Mouse (Mus musculus) bone marrow macrophage, adult 2 months (primary cell): Measurements from ENCODE around the gene Ddr2. TPM values are rescaled to one million over a fixed set of nuclear protein-coding genes. Genes with fewer than 3 reads are reported as not detected.

Experiments used
- H3K27ac ChIP-seq: 2 replicates; pipeline ENCODE4 v1.5.1; 2012; ENCODE audit warnings: low read depth, low read length; ENCODE audit not compliant: insufficient read depth
- H3K4me1 ChIP-seq: 2 replicates; pipeline ENCODE4 v1.6.1; 2012; ENCODE audit warnings: low read length; ENCODE audit not compliant: control insufficient read depth, insufficient read depth
- H3K4me3 ChIP-seq: 2 replicates; pipeline ENCODE4 v1.5.1; 2012; ENCODE audit warnings: mild to moderate bottlenecking, low read length, moderate library complexity; ENCODE audit not compliant: insufficient read depth
- CTCF ChIP-seq: IDR thresholded peaks from 2 replicates; pipeline ENCODE4 v1.5.1; 2012; ENCODE audit warnings: low read depth, mild to moderate bottlenecking, low read length, moderate library complexity
- POLR2A ChIP-seq: IDR thresholded peaks from 2 replicates; pipeline ENCODE4 v1.6.1; 2012; ENCODE audit warnings: mild to moderate bottlenecking, low read depth, low read length, borderline replicate concordance
- polyA plus RNA-seq: library from polyadenylated mRNA; stranded (reverse); fragments of >200 nt; gene quantifications from 2 replicates; pipeline ENCODE4 v1.2.4, GENCODE M21; 2012; ENCODE audit not compliant: missing spikeins, insufficient read depth, insufficient read length

The Ddr2 gene
- polyA plus RNA-seq, 1 experiment: 0.59 TPM

GRCm38 (mm10) chr1:170043753-170044152 is 66.8 kb downstream of the Ddr2 start:
- TF ChIP-seq POLR2A (no peak), CTCF (no peak)

GRCm38 (mm10) chr1:170042996-170043395 is 67.6 kb downstream of the Ddr2 start:
- no peak for TF ChIP-seq CTCF
- no peak for TF ChIP-seq POLR2A
- Histone ChIP-seq H3K4me1 (no peaks in the 10 kb centered on the region), H3K27ac (no peak overlapping the region), H3K4me3 (no peak overlapping the region)

More at GRCm38 (mm10) chr1:170043753-170044152, 66.8 kb downstream of the Ddr2 start:
- H3K4me3 ChIP-seq: no peak overlapping the region
- no peak overlapping the region for H3K27ac ChIP-seq
- no peaks in the 10 kb centered on the region for H3K4me1 ChIP-seq

GRCm38 (mm10) chr1:170039402-170039801 is 71.2 kb downstream of the Ddr2 start:
- H3K4me3 ChIP-seq: no peak overlapping the region
- TF ChIP-seq CTCF (no peak), POLR2A (no peak)
- H3K27ac ChIP-seq: no peak overlapping the region
- H3K4me1 ChIP-seq: no peaks in the 10 kb centered on the region

- H3K4me3 ChIP-seq: no peak overlapping the region
- no peak for TF ChIP-seq POLR2A
- no peak for TF ChIP-seq CTCF
- H3K27ac ChIP-seq: no peak overlapping the region
- no peaks in the 10 kb centered on the region for H3K4me1 ChIP-seq
Measured at GRCm38 (mm10) chr1:170035575-170035974, 75.0 kb downstream of the Ddr2 start.

- no peak for TF ChIP-seq CTCF
- TF ChIP-seq POLR2A: no peak
- H3K27ac ChIP-seq: no peak overlapping the region
- H3K4me1 ChIP-seq: no peaks in the 10 kb centered on the region
- no peak overlapping the region for H3K4me3 ChIP-seq
Measured at GRCm38 (mm10) chr1:170034961-170035360, 75.6 kb downstream of the Ddr2 start.

- H3K4me3 ChIP-seq: no peak overlapping the region
Measured at GRCm38 (mm10) chr1:170031656-170032055, 78.9 kb downstream of the Ddr2 start.

GRCm38 (mm10) chr1:170014784-170015183 is 95.8 kb downstream of the Ddr2 start:
- TF ChIP-seq POLR2A: no peak
- no peak for TF ChIP-seq CTCF
- no peak overlapping the region for H3K4me3 ChIP-seq
- no peak overlapping the region for H3K27ac ChIP-seq
- H3K4me1 ChIP-seq: no peaks in the 10 kb centered on the region

More at GRCm38 (mm10) chr1:170031656-170032055, 78.9 kb downstream of the Ddr2 start:
- H3K4me1 ChIP-seq: no peaks in the 10 kb centered on the region
- TF ChIP-seq POLR2A (no peak), CTCF (no peak)
- H3K27ac ChIP-seq: no peak overlapping the region

GRCm38 (mm10) chr1:170010716-170011505 is 99.7 kb downstream of the Ddr2 start:
- Histone ChIP-seq H3K27ac (no peak overlapping the region), H3K4me1 (no peaks in the 10 kb centered on the region), H3K4me3 (no peak overlapping the region)
- TF ChIP-seq CTCF: no peak
- TF ChIP-seq POLR2A: no peak

- Histone ChIP-seq H3K27ac (no peak overlapping the region), H3K4me1 (no peaks in the 10 kb centered on the region), H3K4me3 (no peak overlapping the region)
- TF ChIP-seq CTCF (no peak), POLR2A (no peak)
Measured at GRCm38 (mm10) chr1:170009296-170009695, 101.3 kb downstream of the Ddr2 start.

- TF ChIP-seq CTCF (no peak), POLR2A (no peak)
- Histone ChIP-seq H3K4me3 (no peak overlapping the region), H3K27ac (no peak overlapping the region), H3K4me1 (no peaks in the 10 kb centered on the region)
Measured at GRCm38 (mm10) chr1:170008432-170009220, 101.9 kb downstream of the Ddr2 start.
